Mouse (Mus musculus): ENCODE data around the gene Hal. TPM values are rescaled to one million over a fixed set of nuclear protein-coding genes. Genes with fewer than 3 reads are reported as not detected.

Gene Hal
- polyA plus RNA-seq, 1 experiment, result not detected

DNA sequence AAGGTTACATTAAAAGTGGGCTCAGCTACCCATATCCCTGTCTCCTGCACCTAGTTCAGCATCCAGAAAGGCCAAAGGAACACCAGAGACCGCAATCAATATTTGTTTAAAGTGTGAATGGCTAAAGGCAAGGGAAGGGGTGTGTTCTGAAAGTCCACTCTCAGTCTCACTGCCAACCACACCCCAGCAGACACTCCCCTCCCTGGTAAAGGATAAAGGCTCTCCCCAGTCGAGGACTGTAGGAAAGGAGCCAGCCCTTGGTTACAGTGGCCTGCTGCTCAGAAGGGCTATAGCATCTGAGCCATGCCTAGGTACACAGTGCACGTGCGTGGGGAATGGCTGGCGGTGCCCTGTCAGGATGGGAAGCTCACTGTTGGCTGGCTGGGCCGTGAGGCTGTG, 259 bp downstream of the Hal start:
- no peak overlapping the region for H3K4me3 ChIP-seq (ENCODE audit: insufficient read depth, low read depth, low read length)
- no peaks in the 10 kb centered on the region for H3K4me1 ChIP-seq (ENCODE audit: control insufficient read depth, insufficient read depth, insufficient read length, low read length)
- H3K27ac ChIP-seq (replicated peaks; ENCODE audit: low read depth, low read length), result no peak overlapping the region

DNA sequence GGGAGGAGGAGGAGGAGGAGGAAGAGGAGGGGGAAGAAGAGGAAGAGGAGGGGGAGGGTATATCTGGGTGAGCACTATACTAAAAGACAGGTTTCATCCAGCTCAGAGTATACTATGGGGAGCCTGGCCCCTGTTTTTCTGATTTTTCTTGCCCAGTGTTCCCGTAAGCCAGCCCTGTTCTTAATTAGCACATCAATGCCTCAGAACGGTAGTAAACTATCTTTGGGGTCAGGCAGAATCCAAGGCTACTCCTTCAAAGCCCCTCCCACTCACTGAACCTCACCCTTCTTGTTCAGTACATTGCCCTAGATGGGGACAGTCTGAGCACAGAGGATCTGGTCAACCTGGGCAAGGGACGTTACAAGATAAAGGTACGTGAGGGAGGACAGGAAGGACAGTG, 1.9 kb downstream of the Hal start:
- Histone ChIP-seq H3K4me1 (ENCODE audit: control insufficient read depth, insufficient read depth, insufficient read length, low read length) (no peaks in the 10 kb centered on the region), H3K4me3 (ENCODE audit: insufficient read depth, low read depth, low read length) (no peak overlapping the region), H3K27ac (replicated peaks; ENCODE audit: low read depth, low read length) (no peak overlapping the region)

DNA sequence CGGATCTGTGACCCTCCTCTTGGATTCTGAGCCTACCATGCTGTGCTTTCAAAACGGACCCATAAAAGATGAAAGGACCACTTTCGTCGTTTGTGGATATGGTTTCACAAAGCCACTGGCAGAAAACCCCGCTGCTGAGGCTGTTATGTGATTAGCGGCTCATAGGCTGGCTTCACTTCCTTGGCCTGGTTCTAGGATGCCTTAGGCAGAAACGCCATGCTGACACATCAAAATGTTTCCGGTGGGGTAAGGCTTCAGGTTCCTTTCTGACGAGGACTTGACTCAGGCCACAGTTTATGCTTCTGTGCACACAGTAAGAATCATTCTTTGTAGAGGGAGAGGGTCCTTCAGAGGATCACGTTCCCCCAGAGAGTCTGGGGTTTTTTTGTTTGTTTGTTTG, 12.3 kb downstream of the Hal start:
- no peaks in the 10 kb centered on the region for H3K4me1 ChIP-seq (ENCODE audit: control insufficient read depth, insufficient read depth, insufficient read length, low read length)
- H3K27ac ChIP-seq (replicated peaks; ENCODE audit: low read depth, low read length), result no peak overlapping the region
- H3K4me3 ChIP-seq (ENCODE audit: insufficient read depth, low read depth, low read length), result no peak overlapping the region

DNA sequence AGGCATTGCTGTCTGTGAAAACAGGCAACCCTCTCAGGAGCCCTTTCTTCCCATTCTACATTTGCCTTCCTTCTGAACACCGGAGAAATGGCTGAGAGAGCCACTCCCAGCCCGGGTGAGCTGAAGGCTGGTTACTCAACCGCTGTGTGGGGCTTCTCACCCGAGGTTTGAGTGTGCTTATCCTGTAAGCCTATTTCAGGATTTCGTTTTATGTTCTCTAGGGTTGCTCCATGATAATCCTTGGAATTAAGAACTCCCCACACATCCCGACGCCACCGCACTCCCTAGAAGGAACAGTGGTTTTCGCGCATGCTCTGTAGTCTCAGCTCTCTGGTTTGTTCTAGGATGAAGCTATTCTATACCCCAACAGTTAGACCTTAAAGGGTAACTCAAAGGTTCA, 12.8 kb downstream of the Hal start:
- Histone ChIP-seq H3K27ac (replicated peaks; ENCODE audit: low read depth, low read length) (no peak overlapping the region), H3K4me1 (ENCODE audit: control insufficient read depth, insufficient read depth, insufficient read length, low read length) (no peaks in the 10 kb centered on the region), H3K4me3 (ENCODE audit: insufficient read depth, low read depth, low read length) (no peak overlapping the region)

DNA sequence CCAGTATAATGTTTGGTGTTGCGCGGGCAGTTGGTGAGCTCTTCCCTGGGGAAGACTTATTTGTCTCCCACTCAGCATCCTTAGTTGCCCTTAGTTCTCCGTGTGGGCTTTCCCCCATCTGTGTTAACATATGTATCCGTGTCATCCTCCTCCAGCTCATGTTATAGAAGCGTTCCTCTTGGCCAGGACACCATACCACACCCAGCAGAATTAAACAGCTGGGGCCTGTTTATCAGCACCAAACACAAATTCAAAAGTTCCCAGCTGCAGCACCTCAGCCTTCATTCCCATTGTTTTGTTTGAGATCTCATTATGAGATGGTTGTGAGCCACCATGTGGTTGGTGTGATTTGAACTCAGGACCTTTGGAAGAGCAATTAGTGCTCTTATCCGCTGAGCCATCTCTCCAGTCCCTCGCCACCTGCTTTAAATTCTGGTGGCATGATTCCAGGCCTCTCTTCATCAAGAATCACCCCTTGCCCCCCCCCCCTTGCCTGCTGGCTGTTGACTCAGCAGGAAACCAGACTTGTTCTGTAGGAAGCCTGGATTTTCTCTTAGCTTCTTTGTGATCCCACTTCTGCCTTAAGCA, 19.9 kb downstream of the Hal start:
- Histone ChIP-seq H3K27ac (replicated peaks; ENCODE audit: low read depth, low read length) (no peak overlapping the region), H3K4me3 (ENCODE audit: insufficient read depth, low read depth, low read length) (no peak overlapping the region)

DNA sequence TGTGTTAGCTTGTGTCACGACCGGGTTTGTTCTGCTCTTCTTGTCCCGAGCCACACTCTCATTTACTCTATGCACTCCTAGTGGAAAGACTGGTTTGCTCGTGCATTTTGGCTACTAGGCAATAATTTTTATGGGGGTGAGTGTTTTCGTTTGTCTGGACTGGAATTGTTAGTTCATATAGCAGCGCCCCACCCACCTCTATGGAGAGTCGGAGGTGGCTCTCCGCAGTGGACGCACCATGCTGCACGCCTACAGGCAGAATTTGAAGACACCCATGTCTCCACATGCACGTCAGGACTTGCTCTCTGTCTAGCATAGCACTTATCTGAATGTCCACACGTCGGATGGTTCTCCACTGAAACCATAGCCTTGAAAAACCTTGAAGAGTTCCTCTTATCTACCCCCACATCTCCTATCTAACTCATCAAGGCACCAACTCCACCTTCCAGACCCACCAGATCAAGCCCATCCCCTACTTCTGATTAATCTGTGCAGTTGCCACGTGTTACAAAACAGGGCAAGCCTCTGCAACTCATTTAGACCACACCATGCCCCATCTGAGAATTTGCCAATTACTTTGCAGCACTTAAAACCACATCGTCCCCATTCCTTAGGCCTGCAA, 21.1 kb downstream of the Hal start:
- Histone ChIP-seq H3K4me3 (ENCODE audit: insufficient read depth, low read depth, low read length) (no peak overlapping the region), H3K4me1 (ENCODE audit: control insufficient read depth, insufficient read depth, insufficient read length, low read length) (no peaks in the 10 kb centered on the region), H3K27ac (replicated peaks; ENCODE audit: low read depth, low read length) (no peak overlapping the region)

More for the DNA sequence above, 19.9 kb downstream of the Hal start:
- no peaks in the 10 kb centered on the region for H3K4me1 ChIP-seq (ENCODE audit: control insufficient read depth, insufficient read depth, insufficient read length, low read length)

DNA sequence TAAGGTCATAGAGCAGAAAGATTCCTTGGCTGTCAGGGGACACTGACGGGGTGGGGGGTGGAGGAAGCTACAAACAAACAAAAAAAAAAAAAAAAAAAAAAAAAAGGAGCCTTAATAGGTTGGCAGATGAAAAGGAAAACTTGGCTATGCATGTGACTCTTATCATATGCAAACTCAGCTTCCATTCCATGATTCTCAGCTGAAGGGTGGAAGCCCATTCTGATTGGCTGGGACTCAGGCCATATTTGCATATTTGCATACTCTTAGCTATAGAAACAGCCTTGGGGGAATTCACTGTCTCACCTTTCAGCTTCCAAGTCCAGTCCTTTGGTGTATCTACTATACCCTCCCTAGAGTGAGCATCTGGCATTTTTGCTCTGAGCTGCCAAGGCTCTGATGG, 26.9 kb downstream of the Hal start:
- Histone ChIP-seq H3K4me1 (ENCODE audit: control insufficient read depth, insufficient read depth, insufficient read length, low read length) (no peaks in the 10 kb centered on the region), H3K27ac (replicated peaks; ENCODE audit: low read depth, low read length) (no peak overlapping the region), H3K4me3 (ENCODE audit: insufficient read depth, low read depth, low read length) (no peak overlapping the region)

DNA sequence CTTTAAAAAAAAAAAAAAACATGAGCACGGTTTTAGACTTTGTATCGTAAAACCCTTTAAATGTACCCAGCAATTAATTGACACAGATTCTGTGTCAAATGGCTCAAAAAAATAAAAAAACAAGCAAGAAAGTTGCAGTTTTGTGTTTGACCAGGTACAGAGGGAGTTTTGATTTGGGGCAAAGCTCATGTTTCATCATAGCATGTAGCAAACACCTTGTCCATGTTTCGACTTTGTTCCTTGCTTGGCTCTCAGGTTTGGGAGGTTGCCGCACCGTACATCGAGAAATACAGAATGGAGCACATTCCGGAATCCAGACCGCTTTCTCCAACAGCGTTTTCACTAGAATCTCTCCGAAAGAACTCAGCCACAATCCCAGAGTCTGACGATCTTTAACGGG, 27.4 kb downstream of the Hal start:
- Histone ChIP-seq H3K4me1 (ENCODE audit: control insufficient read depth, insufficient read depth, insufficient read length, low read length) (no peaks in the 10 kb centered on the region), H3K4me3 (ENCODE audit: insufficient read depth, low read depth, low read length) (no peak overlapping the region), H3K27ac (replicated peaks; ENCODE audit: low read depth, low read length) (no peak overlapping the region)

DNA sequence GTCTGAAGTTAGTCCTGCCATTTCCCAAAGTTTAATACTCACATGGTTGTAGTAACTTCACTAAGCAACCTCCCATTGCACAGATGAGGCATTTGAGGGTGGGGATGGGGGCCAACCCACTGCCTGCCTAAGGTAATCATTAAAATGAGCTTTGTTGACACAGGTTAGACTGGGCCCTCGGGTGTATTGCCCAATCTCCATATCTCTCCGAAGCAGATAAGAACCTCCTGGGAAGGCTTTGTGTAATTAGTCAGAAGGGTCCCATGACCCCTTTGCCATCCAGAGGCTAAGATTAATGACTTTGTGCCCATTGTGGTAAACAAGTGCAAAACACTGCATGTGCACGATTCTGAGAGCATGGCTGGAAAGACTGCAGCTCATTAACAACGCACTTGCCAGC, 29.2 kb downstream of the Hal start:
- Histone ChIP-seq H3K27ac (replicated peaks; ENCODE audit: low read depth, low read length) (no peak overlapping the region), H3K4me1 (ENCODE audit: control insufficient read depth, insufficient read depth, insufficient read length, low read length) (no peaks in the 10 kb centered on the region), H3K4me3 (ENCODE audit: insufficient read depth, low read depth, low read length) (no peak overlapping the region)

DNA sequence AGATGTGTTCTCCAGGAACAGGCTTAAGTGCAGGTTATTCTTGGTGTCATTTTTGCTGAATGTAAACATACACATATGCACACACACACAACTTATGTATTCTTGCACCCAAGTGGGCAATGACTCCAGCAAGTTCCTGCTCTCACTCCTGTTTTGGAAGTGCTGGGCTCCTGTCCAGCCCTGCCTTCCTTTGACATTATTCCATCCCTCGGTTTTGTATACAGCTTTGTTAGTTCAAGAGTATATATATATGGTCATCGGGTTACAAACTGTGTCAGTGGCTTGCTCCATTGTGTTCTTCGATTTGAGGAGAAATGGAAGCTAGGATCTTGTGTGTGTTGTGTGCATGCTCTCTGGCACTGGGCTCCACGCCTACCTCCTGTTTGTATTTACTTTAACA, 29.6 kb downstream of the Hal start:
- H3K4me3 ChIP-seq (ENCODE audit: insufficient read depth, low read depth, low read length), result no peak overlapping the region
- H3K4me1 ChIP-seq (ENCODE audit: control insufficient read depth, insufficient read depth, insufficient read length, low read length), result no peaks in the 10 kb centered on the region
- H3K27ac ChIP-seq (replicated peaks; ENCODE audit: low read depth, low read length), result no peak overlapping the region

DNA sequence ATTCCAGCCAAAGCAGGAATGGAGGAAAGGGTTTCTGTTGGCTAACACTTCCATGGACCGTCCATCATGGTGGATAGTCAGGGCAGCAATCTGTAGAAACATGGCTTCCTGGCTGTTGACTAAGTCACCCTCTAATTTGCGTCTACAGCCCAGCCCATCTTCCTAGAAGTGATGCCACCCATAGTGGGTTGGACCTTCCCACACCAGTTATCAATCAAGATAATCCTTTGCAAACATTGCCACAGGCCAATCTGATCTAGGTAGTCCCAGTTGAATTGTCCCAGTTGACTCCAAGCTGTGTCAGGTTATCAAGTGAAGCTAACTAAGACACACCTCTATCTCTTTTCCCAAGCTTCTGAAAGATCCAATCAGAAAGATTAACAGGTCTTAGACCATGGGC, 30.1 kb downstream of the Hal start:
- H3K4me3 ChIP-seq (ENCODE audit: insufficient read depth, low read depth, low read length), result no peak overlapping the region
- H3K27ac ChIP-seq (replicated peaks; ENCODE audit: low read depth, low read length), result no peak overlapping the region

DNA sequence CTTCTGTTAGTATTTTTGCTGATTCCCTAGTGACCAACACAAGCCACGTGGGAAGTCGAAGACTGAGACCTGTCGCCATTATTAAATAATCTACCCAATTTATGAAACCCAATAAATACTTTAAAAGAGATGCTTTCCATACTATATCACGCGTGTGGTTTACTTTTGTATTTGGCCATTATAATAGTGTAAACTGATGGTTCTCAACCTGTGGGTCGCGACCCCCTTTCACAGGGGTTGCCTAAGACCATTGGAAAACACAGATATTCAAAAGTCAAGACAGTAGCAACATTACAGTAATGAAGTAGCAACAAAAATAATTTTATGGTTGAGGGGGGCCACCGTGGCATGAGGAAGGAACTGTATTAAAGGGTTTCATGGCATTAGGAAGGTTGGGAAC, 30.6 kb downstream of the Hal start:
- Histone ChIP-seq H3K4me1 (ENCODE audit: control insufficient read depth, insufficient read depth, insufficient read length, low read length) (no peaks in the 10 kb centered on the region), H3K27ac (replicated peaks; ENCODE audit: low read depth, low read length) (no peak overlapping the region), H3K4me3 (ENCODE audit: insufficient read depth, low read depth, low read length) (no peak overlapping the region)

More for the DNA sequence above, 30.1 kb downstream of the Hal start:
- no peaks in the 10 kb centered on the region for H3K4me1 ChIP-seq (ENCODE audit: control insufficient read depth, insufficient read depth, insufficient read length, low read length)

DNA sequence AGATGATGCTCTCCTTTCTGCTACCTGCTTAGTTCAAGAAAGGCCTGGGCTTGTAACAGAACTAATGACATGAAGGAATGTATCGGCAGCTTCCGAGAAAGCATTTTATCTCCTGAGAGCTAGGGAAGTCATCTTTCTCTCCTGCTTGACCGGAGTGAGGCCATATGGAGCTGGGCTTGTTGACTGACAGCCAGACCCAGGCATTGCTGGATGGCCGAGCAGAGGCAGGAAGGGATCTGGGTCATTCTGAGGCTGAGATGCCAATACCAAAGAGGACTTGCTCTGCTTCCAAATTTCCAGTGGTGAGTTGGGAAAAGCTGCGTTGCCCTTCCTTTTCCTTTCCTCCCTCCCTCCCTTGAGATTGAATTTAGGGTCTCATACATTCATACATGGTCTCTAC, 31.2 kb downstream of the Hal start:
- Histone ChIP-seq H3K4me3 (ENCODE audit: insufficient read depth, low read depth, low read length) (no peak overlapping the region), H3K27ac (replicated peaks; ENCODE audit: low read depth, low read length) (no peak overlapping the region)

DNA sequence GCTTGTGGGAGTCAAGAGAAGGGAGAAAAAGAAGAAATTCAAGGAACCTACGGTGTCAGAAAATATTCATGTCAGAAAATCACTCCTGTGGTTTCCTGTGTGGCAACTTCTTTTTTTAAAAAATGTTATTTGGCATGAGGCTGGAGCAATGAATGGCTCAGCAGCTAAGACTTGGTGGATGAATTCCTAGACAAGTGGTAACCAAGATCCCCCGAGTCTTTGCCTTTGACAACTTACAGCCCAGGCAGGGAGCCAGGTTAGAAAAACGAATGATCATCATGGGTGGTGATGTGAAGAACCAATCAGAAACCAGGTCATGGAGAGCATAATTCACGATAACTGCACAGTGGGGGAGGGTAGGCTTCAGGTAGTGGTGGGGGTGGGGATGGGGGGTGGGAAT, 32.4 kb downstream of the Hal start:
- no peak overlapping the region for H3K4me3 ChIP-seq (ENCODE audit: insufficient read depth, low read depth, low read length)
- no peaks in the 10 kb centered on the region for H3K4me1 ChIP-seq (ENCODE audit: control insufficient read depth, insufficient read depth, insufficient read length, low read length)
- no peak overlapping the region for H3K27ac ChIP-seq (replicated peaks; ENCODE audit: low read depth, low read length)

More for the DNA sequence above, 31.2 kb downstream of the Hal start:
- H3K4me1 ChIP-seq (ENCODE audit: control insufficient read depth, insufficient read depth, insufficient read length, low read length), result no peaks in the 10 kb centered on the region

DNA sequence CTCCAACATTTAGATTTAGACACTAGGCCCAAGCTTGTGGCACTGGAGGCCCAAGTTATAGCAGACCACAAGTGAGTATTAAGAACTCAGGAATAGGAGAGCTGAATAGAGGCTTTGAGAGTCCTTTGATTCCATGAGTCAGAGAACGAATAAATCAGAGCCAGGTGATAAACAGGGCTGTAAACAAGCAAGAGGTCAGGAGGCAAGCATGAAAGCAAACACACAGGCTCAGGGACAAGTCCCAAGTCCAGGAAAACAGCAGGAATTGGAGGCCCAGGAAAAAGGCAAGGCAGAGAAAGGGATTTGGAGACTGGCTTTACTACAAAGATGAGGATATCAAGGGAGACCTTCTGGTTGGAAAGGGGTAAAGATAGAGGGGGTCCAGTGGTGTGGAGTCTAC, 36.8 kb downstream of the Hal start:
- no peak overlapping the region for H3K27ac ChIP-seq (replicated peaks; ENCODE audit: low read depth, low read length)
- H3K4me3 ChIP-seq (ENCODE audit: insufficient read depth, low read depth, low read length), result no peak overlapping the region
- no peaks in the 10 kb centered on the region for H3K4me1 ChIP-seq (ENCODE audit: control insufficient read depth, insufficient read depth, insufficient read length, low read length)

DNA sequence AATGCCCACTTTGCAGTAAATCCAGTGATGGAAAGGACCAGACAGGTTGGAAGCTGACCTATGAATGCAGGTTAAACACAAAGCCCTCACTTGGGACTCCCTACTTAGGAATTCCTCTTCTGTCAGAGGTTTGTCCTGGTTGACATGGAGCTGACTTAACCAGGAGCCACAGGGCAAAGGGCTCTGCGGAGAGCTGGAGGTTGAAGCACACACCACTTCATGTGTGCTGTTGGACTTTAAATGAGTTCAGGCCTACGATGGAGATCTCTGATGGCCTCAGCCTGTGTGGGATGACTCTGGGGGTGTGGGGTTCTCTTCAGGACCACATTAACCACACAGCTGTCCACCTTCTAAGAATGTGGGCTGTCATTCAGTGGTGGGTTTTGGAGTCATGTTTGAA, 49.7 kb downstream of the Hal start:
- Histone ChIP-seq H3K27ac (replicated peaks; ENCODE audit: low read depth, low read length) (no peak overlapping the region), H3K4me3 (ENCODE audit: insufficient read depth, low read depth, low read length) (no peak overlapping the region), H3K4me1 (ENCODE audit: control insufficient read depth, insufficient read depth, insufficient read length, low read length) (0 out of 2 replicates have a peak, but pooled peaks cover 3% of the 10 kb centered on the region)
